In genomic region chr3:31287421-31287948, GRCm38 (mm10) we compare ENCODE assay signal across 22 mouse cellular contexts. TPM values are rescaled to one million over a fixed set of nuclear protein-coding genes. Genes with fewer than 3 reads are reported as not detected.
DNase-seq lines count a peak whose midpoint lies in the region; ATAC-seq lines count a peak whose summit lies in the region.
"Had no signal": no experiment of that assay in that cellular context is flagged by ENCODE, and none has a peak within 500 bp of the region (broad histone marks: within the 10 kb centered on the region; RNA-seq: fewer than 3 reads in every experiment).

No protein-coding gene starts in this region.

- H3K4me3 ChIP-seq in forebrain, embryonic 13.5 days = no peak overlapping the region
- H3K4me3 ChIP-seq in forebrain, embryonic 12.5 days (replicated peaks) = no peak overlapping the region
- H3K4me3 ChIP-seq in hindbrain, embryonic 14.5 days (replicated peaks; ENCODE audit: low read length) = no peak overlapping the region
- no peak overlapping the region for H3K4me3 ChIP-seq in hindbrain, embryonic 11.5 days (ENCODE audit: low read depth, low read length)
- H3K4me3 ChIP-seq in midbrain, embryonic 14.5 days (replicated peaks; ENCODE audit: low read depth, low read length) = no peak overlapping the region
- no peak overlapping the region for H3K4me3 ChIP-seq in midbrain, embryonic 15.5 days
- H3K4me3 ChIP-seq: embryonic facial prominence, embryonic 12.5 days; heart, embryonic 15.5 days had no signal

- 64% methylated on average over 3 of the region's 3 CpGs for WGBS in forebrain, embryonic 13.5 days
- WGBS in forebrain, embryonic 12.5 days = 79% methylated on average over 3 of the region's 3 CpGs
- WGBS in hindbrain, embryonic 14.5 days = 55% methylated on average over 3 of the region's 3 CpGs
- WGBS in hindbrain, embryonic 11.5 days = 92% methylated on average over 3 of the region's 3 CpGs
- WGBS in midbrain, embryonic 14.5 days = 65% methylated on average over 3 of the region's 3 CpGs
- WGBS in midbrain, embryonic 15.5 days = 54% methylated on average over 3 of the region's 3 CpGs

- H3K4me2 ChIP-seq in forebrain, embryonic 13.5 days = no peak overlapping the region
- no peak overlapping the region for H3K4me2 ChIP-seq in forebrain, embryonic 12.5 days
- no peak overlapping the region for H3K4me2 ChIP-seq in hindbrain, embryonic 14.5 days (replicated peaks)
- no peak overlapping the region for H3K4me2 ChIP-seq in hindbrain, embryonic 11.5 days (replicated peaks; ENCODE audit: low read depth, low read length)
- H3K4me2 ChIP-seq in midbrain, embryonic 14.5 days (ENCODE audit: low read length) = no peak overlapping the region
- no peak overlapping the region for H3K4me2 ChIP-seq in midbrain, embryonic 15.5 days
- H3K4me2 ChIP-seq: embryonic facial prominence, embryonic 12.5 days; heart, embryonic 11.5 days; heart, embryonic 15.5 days had no signal

- peaks cover 16% of the 10 kb centered on the region; the same call in 1 of the 2 replicates for H3K4me1 ChIP-seq in forebrain, embryonic 13.5 days
- 0 out of 2 replicates have a peak, but pooled peaks cover 3% of the 10 kb centered on the region for H3K4me1 ChIP-seq in forebrain, embryonic 12.5 days
- no peaks in the 10 kb centered on the region; the same call in 1 of the 2 replicates for H3K4me1 ChIP-seq in hindbrain, embryonic 14.5 days (replicated peaks; ENCODE audit: control insufficient read depth, insufficient read depth, low read length)
- H3K4me1 ChIP-seq in hindbrain, embryonic 11.5 days (replicated peaks; ENCODE audit: control insufficient read depth, insufficient read depth, low read length) = no peaks in the 10 kb centered on the region
- H3K4me1 ChIP-seq in midbrain, embryonic 14.5 days (ENCODE audit: control insufficient read depth, insufficient read depth, low read length) = 0 out of 2 replicates have a peak, but pooled peaks cover 2% of the 10 kb centered on the region
- H3K4me1 ChIP-seq in midbrain, embryonic 15.5 days = no peaks in the 10 kb centered on the region; the same call in 1 of the 2 replicates
- H3K4me1 ChIP-seq: embryonic facial prominence, embryonic 12.5 days; heart, embryonic 15.5 days had no signal

- no peaks in the 10 kb centered on the region for H3K27me3 ChIP-seq in forebrain, embryonic 13.5 days
- H3K27me3 ChIP-seq in forebrain, embryonic 12.5 days = no peaks in the 10 kb centered on the region
- H3K27me3 ChIP-seq in hindbrain, embryonic 14.5 days (ENCODE audit: control insufficient read depth, insufficient read depth, low read length) = no peaks in the 10 kb centered on the region
- H3K27me3 ChIP-seq in hindbrain, embryonic 11.5 days (ENCODE audit: control insufficient read depth, insufficient read depth, low read length) = no peaks in the 10 kb centered on the region
- H3K27me3 ChIP-seq in midbrain, embryonic 14.5 days (ENCODE audit: control insufficient read depth, insufficient read depth, low read length) = no peaks in the 10 kb centered on the region
- H3K27me3 ChIP-seq in midbrain, embryonic 15.5 days (replicated peaks) = no peaks in the 10 kb centered on the region
- H3K27me3 ChIP-seq: embryonic facial prominence, embryonic 12.5 days; heart, embryonic 15.5 days had no signal

- 0 out of 2 replicates have a peak, but pooled peaks have one; percentile 50 for ATAC-seq in forebrain, embryonic 13.5 days
- no peak for ATAC-seq in forebrain, embryonic 12.5 days (ENCODE audit: low FRiP score)
- peak; percentile 32; the same call in 1 of the 2 replicates for ATAC-seq in hindbrain, embryonic 14.5 days (ENCODE audit: low FRiP score)
- ATAC-seq in hindbrain, embryonic 11.5 days (ENCODE audit: low FRiP score) = no peak
- ATAC-seq in midbrain, embryonic 14.5 days (ENCODE audit: low FRiP score, low TSS enrichment) = no peak
- ATAC-seq in midbrain, embryonic 15.5 days (replicated peaks) = no peak
- ATAC-seq: CD4-positive, CD25-positive, alpha-beta regulatory T cell, adult 4 months; intestine, embryonic 16.5 days had no signal

- no peak overlapping the region for H3K9ac ChIP-seq in forebrain, embryonic 13.5 days
- no peak overlapping the region for H3K9ac ChIP-seq in forebrain, embryonic 12.5 days
- no peak overlapping the region for H3K9ac ChIP-seq in hindbrain, embryonic 14.5 days
- no peak overlapping the region for H3K9ac ChIP-seq in hindbrain, embryonic 11.5 days (ENCODE audit: low read depth, low read length)
- no peak overlapping the region for H3K9ac ChIP-seq in midbrain, embryonic 14.5 days (replicated peaks; ENCODE audit: low read length)
- H3K9ac ChIP-seq in midbrain, embryonic 15.5 days = no peak overlapping the region
- H3K9ac ChIP-seq: embryonic facial prominence, embryonic 12.5 days; heart, embryonic 15.5 days had no signal

- H3K36me3 ChIP-seq in forebrain, embryonic 13.5 days (ENCODE audit: poor library complexity, severe bottlenecking) = no peaks in the 10 kb centered on the region
- H3K36me3 ChIP-seq in forebrain, embryonic 12.5 days (replicated peaks) = no peaks in the 10 kb centered on the region
- H3K36me3 ChIP-seq in hindbrain, embryonic 14.5 days (replicated peaks; ENCODE audit: control insufficient read depth, insufficient read depth) = no peaks in the 10 kb centered on the region
- no peaks in the 10 kb centered on the region for H3K36me3 ChIP-seq in hindbrain, embryonic 11.5 days (ENCODE audit: control insufficient read depth, insufficient read depth, low read length)
- H3K36me3 ChIP-seq in midbrain, embryonic 14.5 days (ENCODE audit: control insufficient read depth, insufficient read depth, low read length) = no peaks in the 10 kb centered on the region
- H3K36me3 ChIP-seq in midbrain, embryonic 15.5 days (replicated peaks) = no peaks in the 10 kb centered on the region
- H3K36me3 ChIP-seq: embryonic facial prominence, embryonic 12.5 days; G1E; heart, embryonic 15.5 days had no signal

- DNase-seq in hindbrain, embryonic 14.5 days (ENCODE audit: low spot score) = no peak
- DNase-seq in hindbrain, embryonic 11.5 days (ENCODE audit: low spot score) = no peak
- peak; percentile 55 for DNase-seq in midbrain, embryonic 14.5 days
- no peak for DNase-seq in thymus, postnatal 36 days
- DNase-seq: adrenal gland, adult 8-10 months; adrenal gland, postnatal 36 days; B cell, adult 2 months; cerebellum, adult 11-12 months; cerebellum, adult 9-10 months; cerebellum, postnatal 25 days; gastrocnemius, postnatal 36 days; heart, adult 18-20 months; heart, postnatal 14 days had no signal

- H3K27ac ChIP-seq in forebrain, embryonic 13.5 days = no peak overlapping the region
- no peak overlapping the region for H3K27ac ChIP-seq in forebrain, embryonic 12.5 days
- no peak overlapping the region for H3K27ac ChIP-seq in hindbrain, embryonic 14.5 days
- no peak overlapping the region for H3K27ac ChIP-seq in hindbrain, embryonic 11.5 days (ENCODE audit: low read depth, low read length)
- no peak overlapping the region for H3K27ac ChIP-seq in midbrain, embryonic 14.5 days (replicated peaks; ENCODE audit: low read depth, low read length)
- no peak overlapping the region for H3K27ac ChIP-seq in midbrain, embryonic 15.5 days
- H3K27ac ChIP-seq: embryonic facial prominence, embryonic 12.5 days; heart, embryonic 15.5 days had no signal

- H3K9me3 ChIP-seq in forebrain, embryonic 13.5 days (replicated peaks) = no peaks in the 10 kb centered on the region
- H3K9me3 ChIP-seq in forebrain, embryonic 12.5 days = no peaks in the 10 kb centered on the region
- no peaks in the 10 kb centered on the region for H3K9me3 ChIP-seq in hindbrain, embryonic 14.5 days (ENCODE audit: control insufficient read depth, low read length)
- H3K9me3 ChIP-seq in hindbrain, embryonic 11.5 days (ENCODE audit: control insufficient read depth, low read length) = no peaks in the 10 kb centered on the region
- H3K9me3 ChIP-seq in midbrain, embryonic 14.5 days (ENCODE audit: control insufficient read depth, low read length) = no peaks in the 10 kb centered on the region
- H3K9me3 ChIP-seq in midbrain, embryonic 15.5 days = no peaks in the 10 kb centered on the region
- H3K9me3 ChIP-seq: embryonic facial prominence, embryonic 12.5 days; G1E; heart, embryonic 15.5 days had no signal

RNA-seq across cellular contexts. Expression of gene Slc7a14, which starts 22.7 kb away (rescaled TPM):
- polyA plus RNA-seq in forebrain, embryonic 13.5 days (2015; fragmentation: Nextera tagmentation; extraction: Ambion mirVana) = 1.5 and 1.7 TPM in 2 replicates
- 0.92 and 1.1 TPM in 2 replicates for polyA plus RNA-seq in forebrain, embryonic 12.5 days (2016; fragmentation: Nextera tagmentation; extraction: Ambion mirVana)
- 8.0 and 9.9 TPM in 2 replicates for polyA plus RNA-seq in hindbrain, embryonic 14.5 days (2014; fragmentation: Nextera tagmentation; extraction: Ambion mirVana)
- polyA plus RNA-seq in hindbrain, embryonic 11.5 days (2014; fragmentation: Nextera tagmentation; extraction: Ambion mirVana) = 0.50 and 1.2 TPM in 2 replicates
- polyA plus RNA-seq in midbrain, embryonic 14.5 days (2014; fragmentation: Nextera tagmentation; extraction: Ambion mirVana) = 5.4 and 6.4 TPM in 2 replicates
- polyA plus RNA-seq in midbrain, embryonic 15.5 days (2015; fragmentation: Nextera tagmentation; extraction: Ambion mirVana) = 6.6 and 7.7 TPM in 2 replicates
- polyA plus RNA-seq: CD4-positive, CD25-positive, alpha-beta regulatory T cell, adult 4 months; G1E had no signal

Comparison
In these comparisons a context has a peak if more than half of its experiments do, and no peak if none do; other contexts are left out.
1. ATAC-seq: peak in forebrain, embryonic 13.5 days (single experiment) and hindbrain, embryonic 14.5 days (single experiment); none in forebrain, embryonic 12.5 days (single experiment), hindbrain, embryonic 11.5 days (single experiment), midbrain, embryonic 14.5 days (single experiment) and midbrain, embryonic 15.5 days (single experiment).